Mouse (Mus musculus): Measurements from ENCODE around the gene Gm36176.

GRCm38 (mm10) chr10:77869651-77870050 lies 23.0 kb downstream of the Gm36176 start:
- no peak for TF ChIP-seq POLR2A (IDR thresholded peaks at IDR 0.05; ENCODE audit: insufficient read depth, low read depth, low read length)
- no peak for TF ChIP-seq CTCF (IDR thresholded peaks at IDR 0.05; ENCODE audit: insufficient read depth, low read depth, low read length)
